Mouse (Mus musculus): ENCODE measurements around the gene Spout1. TPM values are rescaled to one million over a fixed set of nuclear protein-coding genes. Genes with fewer than 3 reads are reported as not detected.

The Spout1 gene
- polyA plus RNA-seq, 1 experiment from 2014 or later, result 59.6 TPM

DNA sequence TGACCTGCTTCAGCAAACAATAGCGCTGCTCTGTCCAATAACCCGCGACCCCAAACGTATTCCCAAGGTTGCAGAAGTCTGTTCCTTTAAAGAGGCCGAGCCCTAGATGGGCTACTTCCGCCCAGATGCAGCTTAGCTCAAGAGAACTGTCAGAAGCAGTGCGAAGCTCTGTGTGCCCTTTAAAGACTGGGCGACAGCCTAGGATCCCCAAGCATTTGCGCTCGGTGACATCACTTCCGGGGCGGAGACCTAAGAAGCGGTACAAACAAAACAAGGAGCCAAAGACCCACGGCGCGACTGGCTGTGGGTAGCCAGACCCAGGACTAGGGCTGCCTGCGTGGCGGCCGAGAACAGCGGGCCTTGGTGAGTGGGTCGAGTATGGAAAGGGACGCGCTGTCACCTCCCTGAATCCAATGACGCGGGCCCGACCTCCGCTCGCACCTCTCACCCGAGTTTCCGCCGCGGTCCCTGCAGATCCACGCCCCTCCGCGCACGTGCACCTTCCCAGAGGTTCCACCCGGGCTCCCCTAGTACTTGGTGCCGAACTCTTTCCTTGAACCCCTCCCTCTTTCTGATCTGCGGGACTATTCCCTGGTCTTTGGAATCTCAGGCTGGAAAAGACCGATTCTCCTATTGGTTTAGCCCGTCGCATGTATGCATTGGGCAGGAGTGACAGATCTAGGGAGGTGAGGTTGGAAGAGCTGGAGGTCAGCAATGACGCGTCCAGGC, 27.5 kb upstream of the Spout1 start, which contains the start of gene Kyat1:
Gene Kyat1 (minus strand): TSS at position 219 of the 729 bp plus-strand sequence.
- WGBS, result under 1% methylated on average over 44 of the region's 44 CpGs
- Histone ChIP-seq H3K27ac (ENCODE audit: low read depth, low read length) (peak within 1 kb of the TSS; percentile 66), H3K4me2 (ENCODE audit: low read length) (peak within 1 kb of the TSS; percentile 89), H3K4me1 (ENCODE audit: control insufficient read depth, insufficient read depth, low read length) (peaks cover 10% of the 10 kb centered on the region), H3K9ac (ENCODE audit: low read length) (peak within 1 kb of the TSS; percentile 74), H3K36me3 (ENCODE audit: control insufficient read depth, insufficient read depth, low read length) (no peaks in the 10 kb centered on the region), H3K4me3 (ENCODE audit: low read depth, low read length) (peak within 1 kb of the TSS; percentile 63), H3K27me3 (replicated peaks; ENCODE audit: control insufficient read depth, insufficient read depth, low read length) (no peaks in the 10 kb centered on the region), H3K9me3 (replicated peaks; ENCODE audit: control insufficient read depth, low read length) (no peaks in the 10 kb centered on the region)
- ATAC-seq (peak; percentile 98), DNase-seq (ENCODE audit: low spot score) (peak; percentile 98)

DNA sequence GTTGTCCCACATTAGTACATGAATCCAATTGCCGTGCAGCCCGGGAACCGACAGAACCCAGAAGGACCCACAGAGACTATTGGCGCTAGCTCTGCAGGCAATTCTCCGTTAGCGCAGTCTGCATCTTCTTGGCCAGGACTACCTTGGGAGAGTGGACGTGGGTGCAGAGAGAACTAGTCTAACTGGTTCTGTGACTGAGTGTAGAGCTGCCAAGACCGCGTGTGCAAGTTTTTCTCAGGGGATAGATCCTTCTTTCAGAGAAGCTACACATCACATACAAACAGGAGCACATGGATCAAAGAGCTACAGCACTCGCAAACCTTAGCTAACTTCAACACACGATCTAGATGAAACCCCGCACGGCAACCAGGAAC, 27.0 kb upstream of the Spout1 start:
- DNase-seq (ENCODE audit: low spot score) (no peak), ATAC-seq (peak; percentile 61)
- Histone ChIP-seq H3K36me3 (ENCODE audit: control insufficient read depth, insufficient read depth, low read length) (no peaks in the 10 kb centered on the region), H3K9ac (ENCODE audit: low read length) (peak overlapping the region; percentile 74), H3K4me3 (ENCODE audit: low read depth, low read length) (peak overlapping the region; percentile 63), H3K4me1 (ENCODE audit: control insufficient read depth, insufficient read depth, low read length) (peaks cover 10% of the 10 kb centered on the region), H3K4me2 (ENCODE audit: low read length) (peak overlapping the region; percentile 89), H3K27ac (ENCODE audit: low read depth, low read length) (peak overlapping the region; percentile 66), H3K9me3 (replicated peaks; ENCODE audit: control insufficient read depth, low read length) (no peaks in the 10 kb centered on the region), H3K27me3 (replicated peaks; ENCODE audit: control insufficient read depth, insufficient read depth, low read length) (no peaks in the 10 kb centered on the region)
- WGBS, result 1% methylated on average over 13 of the region's 13 CpGs

DNA sequence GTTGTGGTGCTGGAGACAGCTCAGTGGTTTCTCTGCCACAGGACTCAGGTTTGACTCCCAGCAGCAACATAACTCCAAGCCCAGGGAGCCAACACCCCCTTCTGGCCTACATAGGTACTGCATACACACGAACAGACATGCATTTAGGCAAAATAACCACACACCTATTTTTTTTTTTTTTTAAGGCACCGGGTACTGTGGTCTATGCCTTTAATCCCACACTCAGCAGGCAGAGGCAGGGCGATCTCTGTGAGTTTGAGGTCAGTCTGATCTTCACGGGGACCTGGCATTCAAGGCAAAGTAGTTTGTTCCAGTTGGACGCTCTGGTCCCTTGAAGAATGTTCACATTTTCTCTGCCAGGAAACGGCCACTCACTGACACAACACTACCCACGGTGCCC, 25.2 kb upstream of the Spout1 start:
- peaks cover 10% of the 10 kb centered on the region for H3K4me1 ChIP-seq (ENCODE audit: control insufficient read depth, insufficient read depth, low read length)
- H3K36me3 ChIP-seq (ENCODE audit: control insufficient read depth, insufficient read depth, low read length), result no peaks in the 10 kb centered on the region
- ATAC-seq (no peak), DNase-seq (ENCODE audit: low spot score) (peak; percentile 4)
- H3K9me3 ChIP-seq (replicated peaks; ENCODE audit: control insufficient read depth, low read length), result no peaks in the 10 kb centered on the region
- H3K27ac ChIP-seq (ENCODE audit: low read depth, low read length), result no peak overlapping the region
- no peak overlapping the region for H3K9ac ChIP-seq (ENCODE audit: low read length)
- H3K27me3 ChIP-seq (replicated peaks; ENCODE audit: control insufficient read depth, insufficient read depth, low read length), result no peaks in the 10 kb centered on the region
- WGBS, result 77% methylated on average over 7 of the region's 7 CpGs
- no peak overlapping the region for H3K4me2 ChIP-seq (ENCODE audit: low read length)
- H3K4me3 ChIP-seq (ENCODE audit: low read depth, low read length), result no peak overlapping the region

DNA sequence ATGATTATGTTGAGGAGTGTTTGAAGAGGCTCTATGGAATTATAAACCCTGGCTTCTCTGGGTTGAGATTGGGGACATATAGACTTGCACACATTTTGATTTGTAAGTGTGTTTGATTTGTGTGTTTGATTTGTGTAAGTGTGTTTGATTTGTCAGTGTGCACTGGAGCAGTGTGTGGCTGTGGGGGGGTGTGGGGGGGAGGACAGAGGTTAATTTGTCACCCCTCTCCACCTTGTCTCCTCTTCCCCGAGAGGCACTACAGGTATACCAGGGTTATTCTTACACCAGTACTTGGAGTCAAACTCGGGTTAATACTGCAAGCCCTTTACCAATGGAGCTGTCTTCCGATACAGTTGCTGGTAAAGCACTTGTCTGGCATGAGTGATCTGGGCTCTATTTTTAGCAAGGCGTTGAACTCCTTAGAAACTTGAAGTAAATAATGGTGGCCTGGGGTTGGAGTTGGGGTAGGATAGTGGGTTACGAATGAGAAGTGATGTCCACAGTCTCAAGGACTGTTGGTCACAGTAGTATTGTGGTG, 22.2 kb upstream of the Spout1 start:
- H3K27ac ChIP-seq (ENCODE audit: low read depth, low read length), result no peak overlapping the region
- no peaks in the 10 kb centered on the region for H3K27me3 ChIP-seq (replicated peaks; ENCODE audit: control insufficient read depth, insufficient read depth, low read length)
- no peak overlapping the region for H3K9ac ChIP-seq (ENCODE audit: low read length)
- H3K4me1 ChIP-seq (ENCODE audit: control insufficient read depth, insufficient read depth, low read length), result peaks cover 5% of the 10 kb centered on the region
- ATAC-seq, result no peak
- no peak for DNase-seq (ENCODE audit: low spot score)
- H3K4me3 ChIP-seq (ENCODE audit: low read depth, low read length), result no peak overlapping the region
- H3K9me3 ChIP-seq (replicated peaks; ENCODE audit: control insufficient read depth, low read length), result no peaks in the 10 kb centered on the region
- H3K4me2 ChIP-seq (ENCODE audit: low read length), result no peak overlapping the region
- 89% methylated on average over 5 of the region's 5 CpGs for WGBS
- H3K36me3 ChIP-seq (ENCODE audit: control insufficient read depth, insufficient read depth, low read length), result no peaks in the 10 kb centered on the region

DNA sequence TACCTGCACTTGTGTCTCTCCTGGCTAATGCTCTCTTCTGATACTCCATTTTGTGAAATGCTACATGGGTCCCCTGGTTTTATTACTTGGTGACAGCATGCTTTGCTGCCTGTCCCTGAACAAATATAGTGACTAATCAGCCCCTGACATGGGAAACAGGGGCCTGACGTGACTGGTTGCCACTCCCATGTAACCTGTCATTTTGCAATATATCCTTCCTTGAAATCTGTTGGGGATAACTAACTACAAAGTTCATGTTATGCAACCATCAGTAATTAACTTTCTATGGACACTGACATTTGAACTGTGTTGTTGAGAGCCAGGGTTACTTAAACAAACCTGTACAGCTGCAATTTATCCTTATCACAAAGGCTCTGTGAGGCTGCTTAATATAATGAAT, 21.7 kb upstream of the Spout1 start:
- Histone ChIP-seq H3K9ac (ENCODE audit: low read length) (no peak overlapping the region), H3K27ac (ENCODE audit: low read depth, low read length) (no peak overlapping the region), H3K4me3 (ENCODE audit: low read depth, low read length) (no peak overlapping the region), H3K4me1 (ENCODE audit: control insufficient read depth, insufficient read depth, low read length) (peaks cover 5% of the 10 kb centered on the region), H3K4me2 (ENCODE audit: low read length) (no peak overlapping the region), H3K27me3 (replicated peaks; ENCODE audit: control insufficient read depth, insufficient read depth, low read length) (no peaks in the 10 kb centered on the region), H3K36me3 (ENCODE audit: control insufficient read depth, insufficient read depth, low read length) (no peaks in the 10 kb centered on the region), H3K9me3 (replicated peaks; ENCODE audit: control insufficient read depth, low read length) (no peaks in the 10 kb centered on the region)
- WGBS, result 71% methylated on average over 1 of the region's 1 CpGs
- ATAC-seq (no peak), DNase-seq (ENCODE audit: low spot score) (no peak)

DNA sequence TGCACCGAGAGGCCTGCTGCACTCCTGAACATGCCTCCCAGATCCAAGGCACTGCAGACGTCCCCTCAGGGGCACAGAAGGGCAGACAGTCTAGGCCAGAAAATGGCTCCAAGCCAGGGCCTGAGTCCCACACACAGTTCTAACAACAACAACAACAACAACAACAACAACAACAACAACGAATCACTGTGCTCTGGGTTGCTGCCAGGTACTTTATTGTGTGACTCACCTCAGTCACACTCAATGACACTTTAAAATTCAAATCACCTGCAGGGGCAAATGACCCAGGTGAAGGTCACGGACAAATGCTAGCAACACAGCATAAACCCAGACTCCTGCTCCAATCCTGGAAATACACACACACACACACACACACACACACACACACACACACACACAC, 19.8 kb upstream of the Spout1 start:
- 63% methylated on average over 4 of the region's 4 CpGs for WGBS
- Histone ChIP-seq H3K4me1 (ENCODE audit: control insufficient read depth, insufficient read depth, low read length) (no peaks in the 10 kb centered on the region), H3K27me3 (replicated peaks; ENCODE audit: control insufficient read depth, insufficient read depth, low read length) (no peaks in the 10 kb centered on the region), H3K4me2 (ENCODE audit: low read length) (no peak overlapping the region), H3K4me3 (ENCODE audit: low read depth, low read length) (no peak overlapping the region), H3K27ac (ENCODE audit: low read depth, low read length) (no peak overlapping the region), H3K36me3 (ENCODE audit: control insufficient read depth, insufficient read depth, low read length) (no peaks in the 10 kb centered on the region), H3K9me3 (replicated peaks; ENCODE audit: control insufficient read depth, low read length) (no peaks in the 10 kb centered on the region), H3K9ac (ENCODE audit: low read length) (no peak overlapping the region)
- ATAC-seq, result no peak
- no peak for DNase-seq (ENCODE audit: low spot score)

DNA sequence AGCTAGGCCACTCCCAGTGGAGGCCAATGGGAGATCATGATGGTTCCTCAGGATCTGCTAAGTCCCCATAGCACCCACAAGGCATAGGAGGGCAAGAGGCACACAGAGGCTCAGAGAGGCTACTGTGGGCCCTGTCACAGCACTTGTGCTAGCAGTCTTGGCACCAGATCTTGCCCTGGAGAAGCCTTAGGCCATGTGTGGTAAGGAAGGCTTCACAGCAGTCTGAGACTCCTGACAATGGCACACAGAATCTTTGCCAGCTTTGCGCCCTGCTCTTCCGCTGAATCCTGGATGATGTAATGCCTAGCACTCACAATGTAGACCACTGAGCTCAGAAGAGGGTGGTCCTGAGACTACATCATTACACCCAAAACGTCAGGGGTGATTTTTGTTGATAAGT, 16.4 kb upstream of the Spout1 start:
- DNase-seq (ENCODE audit: low spot score) (peak; percentile 38), ATAC-seq (no peak)
- 41% methylated on average over 3 of the region's 3 CpGs for WGBS

DNA sequence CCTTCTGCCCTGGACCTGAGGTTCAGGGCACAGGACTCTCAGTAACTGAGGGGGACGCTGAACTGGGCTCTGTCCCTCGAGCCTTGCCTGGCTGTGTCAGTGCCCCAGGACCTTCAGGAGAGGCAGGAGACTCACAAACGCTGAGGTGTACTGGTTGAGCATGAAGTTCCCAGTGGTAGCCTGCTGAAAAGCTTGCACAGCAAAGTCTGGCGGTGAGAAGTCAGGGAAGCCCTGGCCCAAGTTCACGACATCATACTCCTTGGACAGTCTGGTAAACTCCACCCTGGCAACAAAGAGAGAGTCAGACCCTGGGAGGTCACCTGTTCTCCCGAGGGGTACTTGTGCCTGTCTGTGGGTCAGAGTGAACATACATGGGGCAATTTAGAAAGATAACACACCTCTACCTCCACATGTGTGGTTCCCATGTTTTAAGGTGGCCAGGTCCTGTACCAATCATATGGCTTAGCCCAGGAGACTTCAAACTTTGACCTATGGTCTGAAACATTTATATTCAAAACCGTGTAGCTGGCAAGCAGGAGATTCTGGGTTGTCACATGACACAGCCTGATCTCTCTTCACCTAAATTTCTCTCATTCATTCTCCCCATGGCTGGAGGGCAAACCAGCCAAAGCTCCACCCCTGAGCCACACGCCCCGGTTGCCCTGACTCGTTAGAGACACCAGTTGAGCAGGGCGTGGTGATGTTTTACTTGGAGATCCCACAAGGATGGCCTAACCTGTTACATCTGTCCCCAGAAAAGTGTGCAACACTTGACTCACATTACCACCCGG, 13.7 kb upstream of the Spout1 start:
- Histone ChIP-seq H3K4me1 (ENCODE audit: control insufficient read depth, insufficient read depth, low read length) (no peaks in the 10 kb centered on the region), H3K9me3 (replicated peaks; ENCODE audit: control insufficient read depth, low read length) (no peaks in the 10 kb centered on the region), H3K36me3 (ENCODE audit: control insufficient read depth, insufficient read depth, low read length) (0 out of 2 replicates have a peak, but pooled peaks cover 2% of the 10 kb centered on the region), H3K4me2 (ENCODE audit: low read length) (no peak overlapping the region), H3K4me3 (ENCODE audit: low read depth, low read length) (no peak overlapping the region), H3K9ac (ENCODE audit: low read length) (no peak overlapping the region), H3K27ac (ENCODE audit: low read depth, low read length) (no peak overlapping the region), H3K27me3 (replicated peaks; ENCODE audit: control insufficient read depth, insufficient read depth, low read length) (no peaks in the 10 kb centered on the region)
- WGBS, result 84% methylated on average over 12 of the region's 12 CpGs
- DNase-seq (ENCODE audit: low spot score) (no peak), ATAC-seq (no peak)

More for the DNA sequence above, 16.4 kb upstream of the Spout1 start:
- Histone ChIP-seq H3K4me1 (ENCODE audit: control insufficient read depth, insufficient read depth, low read length) (no peaks in the 10 kb centered on the region), H3K4me3 (ENCODE audit: low read depth, low read length) (no peak overlapping the region), H3K4me2 (ENCODE audit: low read length) (no peak overlapping the region), H3K9me3 (replicated peaks; ENCODE audit: control insufficient read depth, low read length) (no peaks in the 10 kb centered on the region), H3K27me3 (replicated peaks; ENCODE audit: control insufficient read depth, insufficient read depth, low read length) (no peaks in the 10 kb centered on the region), H3K27ac (ENCODE audit: low read depth, low read length) (no peak overlapping the region), H3K9ac (ENCODE audit: low read length) (no peak overlapping the region), H3K36me3 (ENCODE audit: control insufficient read depth, insufficient read depth, low read length) (0 out of 2 replicates have a peak, but pooled peaks cover 2% of the 10 kb centered on the region)

DNA sequence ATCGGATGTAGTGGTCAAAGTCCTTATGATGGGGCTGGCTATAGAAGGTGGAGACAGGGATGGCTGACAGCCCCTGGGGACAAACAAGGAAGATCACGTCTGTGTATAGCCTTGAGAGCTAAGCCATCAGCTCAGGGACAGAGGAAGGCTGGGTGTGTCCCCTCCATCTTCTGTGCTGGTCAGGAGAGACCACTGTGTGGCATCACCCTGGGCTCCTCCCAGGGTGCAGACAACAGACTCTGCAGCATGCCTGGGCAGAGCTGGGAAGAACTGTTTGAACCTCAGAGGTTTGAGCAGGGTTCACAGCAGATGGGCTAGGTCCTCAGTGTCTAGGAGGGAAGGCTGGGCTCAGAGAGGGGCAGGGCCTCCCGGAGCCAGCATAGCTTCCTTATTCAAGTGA, 7.4 kb upstream of the Spout1 start:
- Histone ChIP-seq H3K4me1 (ENCODE audit: control insufficient read depth, insufficient read depth, low read length) (no peaks in the 10 kb centered on the region), H3K27ac (ENCODE audit: low read depth, low read length) (no peak overlapping the region), H3K9me3 (replicated peaks; ENCODE audit: control insufficient read depth, low read length) (no peaks in the 10 kb centered on the region), H3K4me2 (ENCODE audit: low read length) (no peak overlapping the region), H3K9ac (ENCODE audit: low read length) (no peak overlapping the region), H3K36me3 (ENCODE audit: control insufficient read depth, insufficient read depth, low read length) (no peaks in the 10 kb centered on the region), H3K27me3 (replicated peaks; ENCODE audit: control insufficient read depth, insufficient read depth, low read length) (no peaks in the 10 kb centered on the region), H3K4me3 (ENCODE audit: low read depth, low read length) (no peak overlapping the region)
- ATAC-seq (no peak), DNase-seq (ENCODE audit: low spot score) (no peak)
- 90% methylated on average over 3 of the region's 3 CpGs for WGBS

Data from forebrain, embryonic 14.5 days (tissue).